Mouse (Mus musculus): ENCODE results near the gene Olfr709-ps1.
"Not testable (repeated sequence)": the region's sequence is repeated elsewhere in the genome, so short reads cannot be mapped to it uniquely, and the experiment has no call there.

DNA sequence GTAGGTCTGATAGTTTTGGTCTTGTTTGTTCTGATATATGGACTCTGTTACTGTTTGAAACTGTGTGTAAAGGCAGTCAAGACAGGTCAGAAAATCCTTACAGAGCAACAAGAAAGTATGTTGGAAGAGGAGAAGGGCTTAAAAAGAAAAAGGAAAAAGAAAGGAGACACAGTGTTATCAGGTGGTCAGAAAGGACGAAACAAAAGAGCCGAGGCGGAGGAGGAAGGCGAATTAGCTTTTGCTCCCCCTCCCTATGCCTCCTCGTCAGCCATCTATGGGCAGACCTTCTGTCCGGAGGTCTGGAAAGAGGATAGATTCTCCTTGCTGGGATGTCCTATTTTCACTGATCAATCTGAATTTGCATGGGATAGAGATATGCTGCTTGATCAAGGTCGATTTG is 11.1 kb downstream of the Olfr709-ps1 start:
- TF ChIP-seq CTCF (IDR thresholded peaks at IDR 0.05; ENCODE audit: borderline replicate concordance, extremely low read depth, insufficient read depth, insufficient read length); POLR2A (IDR thresholded peaks at IDR 0.05; ENCODE audit: borderline replicate concordance, extremely low read depth, insufficient read depth, insufficient read length, poor library complexity, severe bottlenecking): not testable (repeated sequence)
